Mouse (Mus musculus) ES-Bruce4 (cell line): ENCODE results near the gene Lrig1. TPM values are rescaled to one million over a fixed set of nuclear protein-coding genes. Genes with fewer than 3 reads are reported as not detected.

Experiments
- H3K27ac ChIP-seq: 2 replicates; pipeline ENCODE4 v1.5.1; 2012; ENCODE audit warnings: low read length, inconsistent platforms; ENCODE audit not compliant: insufficient read depth
- H3K27me3 ChIP-seq: 2 replicates; pipeline ENCODE4 v1.6.1; 2012; ENCODE audit warnings: mild to moderate bottlenecking, low read length, inconsistent platforms; ENCODE audit not compliant: control insufficient read depth, poor library complexity, insufficient read depth, severe bottlenecking
- H3K36me3 ChIP-seq: 2 replicates; pipeline ENCODE4 v1.6.1; 2012; ENCODE audit warnings: inconsistent platforms, mild to moderate bottlenecking, low read length, moderate library complexity; ENCODE audit not compliant: control insufficient read depth, poor library complexity, insufficient read depth, severe bottlenecking
- H3K4me1 ChIP-seq: one replicate; pipeline ENCODE4 v1.8.1; 2011; ENCODE audit warnings: low read length; ENCODE audit not compliant: control insufficient read depth, insufficient read depth
- H3K4me3 ChIP-seq: 2 replicates; pipeline ENCODE4 v1.5.1; 2011; ENCODE audit warnings: low read depth, mild to moderate bottlenecking, low read length
- H3K9ac ChIP-seq: 2 replicates; pipeline ENCODE4 v1.6.1; 2012; ENCODE audit warnings: low read depth, mild to moderate bottlenecking, inconsistent platforms; ENCODE audit not compliant: poor library complexity, severe bottlenecking
- H3K9me3 ChIP-seq: replicated peaks from 2 replicates; pipeline ENCODE4 v1.6.1; 2012; ENCODE audit warnings: mild to moderate bottlenecking, low read length, inconsistent platforms; ENCODE audit not compliant: control insufficient read depth, poor library complexity, insufficient read depth, severe bottlenecking
- CTCF ChIP-seq: IDR thresholded peaks from one replicate; pipeline ENCODE4 v1.8.1; 2011; ENCODE audit warnings: low read depth, low read length
- EP300 ChIP-seq: IDR thresholded peaks from 2 replicates; pipeline ENCODE4 v1.6.1; 2011; ENCODE audit warnings: low read depth, low read length; ENCODE audit not compliant: insufficient read depth
- POLR2A ChIP-seq: IDR thresholded peaks from one replicate; pipeline ENCODE4 v1.8.1; 2011; ENCODE audit warnings: low read length; ENCODE audit not compliant: insufficient read depth
- polyA plus RNA-seq: library from polyadenylated mRNA; stranded (reverse); fragments of >200 nt; gene quantifications from 2 replicates; pipeline ENCODE4 v1.2.4, GENCODE M21; 2011; ENCODE audit warnings: low read depth; ENCODE audit not compliant: missing spikeins, insufficient read depth, insufficient read length

Lrig1 gene
- polyA plus RNA-seq, 1 experiment, result 7.3 TPM

DNA sequence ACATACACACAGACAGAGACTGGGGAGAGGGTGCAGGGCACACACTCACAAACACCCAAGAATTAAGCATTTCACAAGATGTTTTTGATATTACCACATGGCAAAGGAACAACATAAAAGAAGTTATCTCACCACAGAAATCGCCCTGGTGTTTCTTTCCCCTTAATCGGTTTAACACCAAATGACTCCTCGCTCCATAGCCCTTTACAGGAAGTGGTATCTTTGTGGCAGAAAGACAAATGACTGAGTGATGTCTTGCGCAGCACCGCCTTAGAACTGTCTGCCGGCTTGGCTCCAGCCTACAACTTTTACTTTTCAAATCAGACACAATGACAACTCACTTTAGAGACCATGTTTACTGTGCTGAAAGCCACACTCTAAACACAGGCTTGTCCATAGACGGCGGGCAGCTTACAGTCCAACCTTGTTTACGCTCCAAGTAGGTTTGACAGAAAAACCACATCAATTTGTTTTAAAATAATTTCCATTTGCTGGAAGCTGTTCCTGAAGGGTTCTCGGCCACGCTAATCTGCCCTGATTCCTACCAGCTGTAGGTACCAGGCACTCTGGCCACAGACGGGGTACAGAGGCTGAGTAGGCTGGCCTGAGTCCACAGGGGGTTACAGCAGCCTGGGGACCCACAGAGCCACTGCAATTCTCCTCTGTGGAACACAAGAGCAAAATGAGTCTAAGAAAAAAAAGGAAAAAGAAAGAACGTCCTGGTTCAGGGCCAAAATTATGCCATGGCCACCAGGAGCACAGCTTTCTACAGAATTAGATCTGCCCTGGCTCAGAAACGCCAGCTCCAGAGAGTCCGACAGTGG, 18.3 kb downstream of the Lrig1 start:
- H3K27me3 ChIP-seq, result no peaks in the 10 kb centered on the region
- H3K9me3 ChIP-seq, result no peaks in the 10 kb centered on the region
- H3K4me3 ChIP-seq, result no peak overlapping the region
- H3K27ac ChIP-seq, result no peak overlapping the region
- H3K9ac ChIP-seq, result no peak overlapping the region
- TF ChIP-seq CTCF (no peak), POLR2A (no peak), EP300 (no peak)
- H3K4me1 ChIP-seq, result peaks cover 3% of the 10 kb centered on the region
- no peaks in the 10 kb centered on the region for H3K36me3 ChIP-seq

DNA sequence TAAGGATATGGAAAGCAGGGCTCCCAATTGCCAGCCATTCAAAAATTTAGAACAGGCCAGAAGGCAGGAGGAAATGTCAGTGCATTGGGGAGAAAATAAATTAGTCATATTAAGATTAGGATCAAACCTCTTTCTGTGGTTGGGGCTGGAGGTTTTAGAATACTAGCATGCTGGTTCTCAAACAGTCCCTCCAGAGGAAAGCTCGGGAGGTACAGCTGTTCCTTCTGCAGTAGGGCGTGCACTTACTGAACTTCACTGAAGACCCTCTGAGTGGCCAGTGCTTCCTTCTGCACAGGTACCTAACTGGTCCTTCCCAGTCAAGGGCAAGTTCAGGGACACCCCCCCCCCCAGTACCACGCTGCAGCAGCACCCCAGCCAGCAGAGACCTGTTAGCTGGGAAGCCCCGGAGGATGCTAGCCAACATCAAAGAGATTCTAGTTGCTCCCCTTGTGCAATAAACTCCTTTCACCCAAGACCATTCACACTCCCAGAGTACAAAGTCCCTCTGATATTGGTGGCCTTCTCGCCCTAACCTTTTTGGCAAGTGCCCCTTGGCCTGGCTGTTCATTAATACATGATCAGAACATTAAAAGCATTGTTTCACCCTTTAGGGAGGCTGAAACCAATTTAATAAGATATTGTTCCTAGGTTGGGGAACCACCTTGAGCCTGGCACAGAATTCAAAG, 19.1 kb downstream of the Lrig1 start:
- no peak overlapping the region for H3K27ac ChIP-seq

DNA sequence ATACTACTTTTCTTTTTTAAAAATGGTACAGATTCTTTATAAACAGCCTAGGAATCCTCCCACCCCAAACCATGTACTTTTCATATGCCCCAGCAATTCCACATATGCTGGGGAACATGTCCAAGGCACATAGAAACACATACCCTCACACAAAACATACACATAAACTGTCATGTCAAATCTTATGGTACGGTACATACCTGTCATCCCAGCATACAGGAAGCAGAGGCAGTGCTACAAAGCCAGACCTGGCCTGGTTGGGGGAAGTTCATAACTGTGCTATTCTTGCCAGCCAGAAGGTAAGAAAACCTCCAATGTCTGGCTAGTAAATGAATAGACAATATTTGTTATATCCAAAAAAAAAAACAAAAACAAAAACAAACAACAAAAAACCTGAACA, 20.7 kb downstream of the Lrig1 start:
- TF ChIP-seq CTCF (no peak), POLR2A (no peak), EP300 (no peak)
- no peaks in the 10 kb centered on the region for H3K27me3 ChIP-seq
- H3K9ac ChIP-seq, result no peak overlapping the region
- no peak overlapping the region for H3K4me3 ChIP-seq
- no peaks in the 10 kb centered on the region for H3K9me3 ChIP-seq
- H3K4me1 ChIP-seq, result peaks cover 3% of the 10 kb centered on the region
- H3K27ac ChIP-seq, result no peak overlapping the region
- no peaks in the 10 kb centered on the region for H3K36me3 ChIP-seq

More for the DNA sequence above, 19.1 kb downstream of the Lrig1 start:
- Histone ChIP-seq H3K27me3 (no peaks in the 10 kb centered on the region), H3K9me3 (no peaks in the 10 kb centered on the region), H3K9ac (no peak overlapping the region), H3K4me1 (peaks cover 3% of the 10 kb centered on the region), H3K4me3 (no peak overlapping the region), H3K36me3 (no peaks in the 10 kb centered on the region)
- TF ChIP-seq EP300, result no peak
- no peak for TF ChIP-seq CTCF
- no peak for TF ChIP-seq POLR2A

DNA sequence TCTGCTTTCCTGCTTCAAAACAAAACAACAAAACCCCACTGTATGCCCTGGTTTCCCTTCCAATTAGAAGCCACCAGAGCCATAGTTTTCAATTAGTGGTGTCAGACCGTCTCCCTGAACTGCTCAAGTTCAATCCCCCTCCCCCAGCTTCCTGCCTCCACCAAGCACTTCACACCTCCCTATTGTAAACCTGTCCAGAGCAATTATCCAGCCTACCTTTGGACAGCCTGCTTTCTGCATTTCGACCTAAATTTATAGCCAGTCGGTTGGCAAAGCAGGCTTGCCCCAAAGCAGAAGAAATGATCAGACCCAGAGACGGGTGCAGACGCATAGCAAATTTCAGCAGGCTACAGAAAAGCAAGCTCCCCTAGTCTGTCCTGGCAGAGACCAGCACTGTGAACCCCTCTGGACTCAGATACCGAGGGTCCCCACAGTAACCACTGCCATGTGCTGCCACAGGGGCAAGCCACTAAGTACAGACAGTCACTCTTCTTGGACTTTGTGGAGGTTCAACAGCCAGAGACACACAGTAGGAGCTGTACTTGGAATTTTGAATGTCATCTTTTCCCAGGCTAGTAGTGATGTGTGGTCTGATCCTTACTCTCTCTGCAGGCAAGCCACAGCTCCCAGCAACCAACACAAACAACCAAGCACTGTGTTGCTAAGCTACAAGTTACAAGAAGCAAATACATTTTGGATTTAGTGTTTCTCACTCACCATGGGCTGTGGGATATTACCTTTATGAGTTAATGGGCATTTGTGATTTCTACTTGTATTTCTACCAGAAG, 21.4 kb downstream of the Lrig1 start:
- TF ChIP-seq CTCF (no peak), EP300 (no peak), POLR2A (no peak)
- Histone ChIP-seq H3K27me3 (no peaks in the 10 kb centered on the region), H3K9ac (no peak overlapping the region), H3K27ac (no peak overlapping the region), H3K4me1 (peaks cover 3% of the 10 kb centered on the region), H3K4me3 (no peak overlapping the region), H3K9me3 (no peaks in the 10 kb centered on the region), H3K36me3 (no peaks in the 10 kb centered on the region)

DNA sequence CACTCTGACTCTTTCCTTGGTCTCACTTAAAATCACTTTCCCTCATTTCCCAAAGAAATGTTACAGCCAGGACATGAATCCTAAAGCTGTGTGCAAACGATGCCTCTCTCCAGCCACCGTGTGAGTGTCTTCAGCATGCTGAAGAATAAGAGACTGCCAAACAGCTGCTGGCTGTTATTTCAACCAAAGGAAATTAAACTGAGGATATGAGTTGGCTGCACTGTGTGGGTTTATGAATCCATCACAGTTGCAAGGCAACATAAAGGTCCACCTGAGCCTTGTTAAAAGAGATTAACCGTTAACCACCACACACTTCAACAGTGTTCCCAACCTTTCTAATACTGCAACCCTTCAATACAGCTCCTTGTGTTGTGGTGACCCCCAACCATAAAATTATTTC, 22.5 kb downstream of the Lrig1 start:
- Histone ChIP-seq H3K9ac (no peak overlapping the region), H3K4me3 (no peak overlapping the region), H3K27me3 (no peaks in the 10 kb centered on the region), H3K27ac (no peak overlapping the region), H3K36me3 (no peaks in the 10 kb centered on the region), H3K9me3 (no peaks in the 10 kb centered on the region), H3K4me1 (peaks cover 3% of the 10 kb centered on the region)
- TF ChIP-seq CTCF (no peak), POLR2A (no peak), EP300 (no peak)

DNA sequence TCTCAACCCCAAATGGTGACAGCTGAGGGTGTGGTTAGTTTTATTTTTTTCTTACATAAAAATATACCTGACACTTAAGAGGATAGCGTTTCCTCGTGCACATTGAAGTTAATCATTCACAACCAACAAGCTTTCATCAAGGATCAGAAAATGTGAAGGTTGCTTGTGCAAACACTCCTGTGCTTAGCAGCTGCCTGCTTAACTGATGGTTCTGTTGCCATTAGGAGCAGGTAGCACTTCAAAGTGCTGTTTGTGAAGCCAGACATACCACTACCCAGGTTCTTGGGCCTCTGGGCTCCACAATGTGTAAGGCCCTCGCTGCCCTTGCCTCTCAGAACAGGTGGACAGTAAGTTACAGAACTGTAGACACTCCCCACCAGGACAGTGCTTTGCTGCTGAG, 23.1 kb downstream of the Lrig1 start:
- no peak overlapping the region for H3K9ac ChIP-seq
- peaks cover 3% of the 10 kb centered on the region for H3K4me1 ChIP-seq
- H3K27me3 ChIP-seq, result no peaks in the 10 kb centered on the region
- no peaks in the 10 kb centered on the region for H3K36me3 ChIP-seq
- H3K4me3 ChIP-seq, result no peak overlapping the region
- H3K9me3 ChIP-seq, result no peaks in the 10 kb centered on the region
- no peak overlapping the region for H3K27ac ChIP-seq
- TF ChIP-seq EP300 (no peak), CTCF (no peak), POLR2A (no peak)
